Mouse (Mus musculus) cerebellum, postnatal 25 days (tissue): Measurements from ENCODE around the gene Hagh.

Source experiments
- DNase-seq, 2 experiments: peaks; one replicate each; pipeline ENCODE4 v3.0.0; 2021; ENCODE audit warnings: mixed read lengths in 2 of 2

Hagh gene

DNA sequence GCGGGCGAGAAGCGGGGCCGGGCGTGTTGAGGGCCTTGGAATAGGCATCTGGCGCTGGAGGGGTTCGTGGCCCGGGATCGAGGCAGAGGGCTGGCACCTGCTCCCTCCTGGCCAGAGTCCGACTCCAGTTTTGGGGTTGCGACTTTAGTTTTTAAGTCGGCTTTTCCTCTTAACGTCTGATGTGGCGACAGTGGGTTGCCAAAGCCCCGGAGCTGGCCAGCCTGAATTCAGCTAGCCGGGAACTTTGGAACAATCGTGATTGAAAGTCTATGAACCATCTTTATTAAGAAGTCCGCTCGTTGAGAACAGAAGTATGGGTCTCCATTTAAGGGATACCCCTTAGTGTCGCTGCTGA is 10.8 kb downstream of the Hagh start:
- no peak for DNase-seq

DNA sequence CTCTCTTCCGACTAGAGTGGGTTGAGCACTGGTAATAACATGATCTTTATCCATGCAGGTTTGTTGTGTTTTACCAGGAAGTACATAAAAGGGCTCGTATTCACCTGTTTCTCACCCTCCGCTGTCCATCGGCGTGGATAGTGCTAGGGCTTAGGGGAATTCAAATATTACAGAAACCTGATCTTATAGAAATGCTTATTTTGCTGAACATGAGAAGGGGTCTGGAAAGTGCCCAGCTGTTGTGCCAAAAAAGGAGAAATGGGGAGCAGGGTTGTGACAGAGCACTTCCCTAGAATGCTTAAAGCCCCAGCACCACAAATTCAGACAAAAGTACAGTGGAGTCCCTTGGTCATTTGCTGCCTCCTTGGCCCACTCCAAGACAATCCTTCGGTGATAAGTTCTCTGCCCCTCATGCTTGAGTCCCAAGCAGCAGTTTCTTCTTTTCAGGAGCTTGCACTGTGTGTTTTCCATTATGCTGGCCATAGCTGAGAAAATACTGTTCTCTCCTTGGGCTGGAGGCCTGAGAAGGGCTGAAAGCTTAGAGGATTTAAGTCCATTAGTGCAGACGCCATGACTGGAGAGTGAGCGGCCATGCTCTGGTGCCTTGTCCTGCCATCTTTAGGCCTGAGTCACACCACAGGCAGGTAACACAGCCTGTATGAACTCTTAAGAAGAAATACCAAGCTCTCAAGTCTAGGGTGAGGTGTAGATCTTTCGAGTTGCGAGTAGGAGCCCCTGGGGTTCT is 11.6 kb downstream of the Hagh start:
- no peak for DNase-seq

DNA sequence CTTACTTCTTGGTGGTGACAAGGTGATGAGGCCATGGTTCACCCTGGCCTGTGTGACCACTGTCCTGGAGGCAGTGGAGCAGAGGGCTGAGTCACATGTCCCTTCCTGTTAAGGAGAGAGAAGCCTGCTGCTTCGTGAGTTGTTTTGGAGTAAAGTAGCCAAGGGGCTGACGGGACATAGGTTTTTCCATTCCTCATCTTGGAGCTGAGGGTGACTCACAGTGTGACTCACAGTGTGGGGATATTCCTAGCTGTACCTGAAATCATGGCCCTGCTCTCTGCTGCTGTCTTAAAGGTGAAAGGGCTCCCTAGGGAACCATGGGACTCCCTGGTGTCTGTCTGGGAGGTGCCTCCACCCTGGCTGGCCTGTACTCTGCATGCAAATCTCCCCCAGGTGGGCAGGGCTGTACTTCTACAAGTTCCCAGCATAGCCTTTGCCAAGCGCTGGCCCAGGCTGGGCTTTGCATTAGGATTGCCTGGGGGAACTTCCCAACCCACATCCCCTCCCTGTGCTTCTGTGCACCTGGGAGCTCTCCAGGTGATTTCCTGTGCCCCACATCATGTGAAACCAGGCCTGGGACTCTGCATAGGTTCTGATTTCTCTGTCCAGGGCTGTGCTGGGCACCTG is 16.0 kb downstream of the Hagh start:
- no peak for DNase-seq

DNA sequence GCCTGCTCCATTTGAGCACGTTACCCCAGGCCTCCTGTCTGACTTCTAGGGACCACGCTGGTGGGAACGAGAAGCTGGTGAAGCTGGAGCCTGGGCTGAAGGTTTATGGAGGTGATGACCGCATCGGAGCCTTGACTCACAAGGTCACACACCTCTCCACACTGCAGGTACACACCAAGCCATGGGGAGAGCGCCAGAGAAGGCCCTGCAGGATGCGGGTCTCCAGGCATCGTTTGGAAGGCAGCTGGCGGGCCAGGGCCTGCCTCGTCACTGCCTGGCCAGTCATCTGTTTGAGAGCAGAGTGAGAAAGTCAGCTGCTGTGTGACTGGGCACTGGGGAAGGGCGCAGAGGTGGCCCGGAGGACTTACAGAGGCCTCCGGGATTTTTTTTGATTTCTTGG is 16.6 kb downstream of the Hagh start:
- no peak for DNase-seq

DNA sequence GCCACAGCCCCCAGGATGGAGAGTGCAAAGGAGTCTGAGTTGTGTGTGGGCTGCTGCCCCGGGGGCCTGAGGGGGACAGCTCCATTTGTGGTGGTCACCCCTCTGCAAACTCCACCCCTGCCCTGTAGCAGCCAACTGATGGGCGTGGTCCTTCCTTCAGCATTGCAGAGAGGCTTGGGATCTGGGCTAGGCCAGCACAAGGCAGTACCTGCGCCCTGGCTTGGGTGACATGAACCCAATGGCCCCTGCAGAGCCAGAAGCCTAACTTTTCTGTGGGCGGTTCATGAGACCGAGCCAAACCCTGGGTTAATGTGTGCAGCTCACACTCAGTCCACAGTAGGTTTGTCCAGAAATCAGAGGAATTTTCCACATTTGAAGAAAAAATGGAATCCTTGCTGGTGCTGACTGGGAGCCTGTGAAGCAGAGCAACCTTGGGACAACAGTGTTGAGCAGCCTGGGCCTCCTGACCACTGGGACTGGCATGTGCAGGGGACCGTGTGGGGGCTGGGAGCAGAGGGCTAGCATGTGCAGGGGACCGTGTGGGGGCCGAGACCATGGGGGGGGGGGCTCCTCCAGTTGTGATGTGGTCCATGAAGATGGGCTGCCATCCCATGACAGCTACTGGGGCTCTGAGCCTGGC is 18.0 kb downstream of the Hagh start:
- no peak for DNase-seq

DNA sequence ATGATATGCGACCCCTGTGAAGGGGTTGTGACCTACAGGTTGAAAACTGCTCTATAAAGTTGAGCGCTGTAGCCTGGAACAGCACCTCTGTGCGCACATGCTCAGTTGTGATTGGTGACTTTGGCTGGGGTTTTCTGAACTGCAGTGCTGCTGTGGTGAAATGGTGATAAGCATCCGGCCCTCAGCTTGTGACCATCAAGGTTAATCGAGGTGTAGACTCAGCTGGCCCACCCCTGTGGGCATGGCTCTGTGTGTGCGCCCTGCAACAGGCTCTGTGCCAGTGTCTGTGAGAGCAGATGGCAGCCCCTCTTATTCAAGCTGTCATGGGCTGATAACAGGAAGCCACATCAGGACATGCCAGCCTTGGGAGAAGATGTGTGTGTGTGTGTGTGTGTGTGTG is 19.0 kb downstream of the Hagh start:
- DNase-seq: peak; percentile 48 to 60

DNA sequence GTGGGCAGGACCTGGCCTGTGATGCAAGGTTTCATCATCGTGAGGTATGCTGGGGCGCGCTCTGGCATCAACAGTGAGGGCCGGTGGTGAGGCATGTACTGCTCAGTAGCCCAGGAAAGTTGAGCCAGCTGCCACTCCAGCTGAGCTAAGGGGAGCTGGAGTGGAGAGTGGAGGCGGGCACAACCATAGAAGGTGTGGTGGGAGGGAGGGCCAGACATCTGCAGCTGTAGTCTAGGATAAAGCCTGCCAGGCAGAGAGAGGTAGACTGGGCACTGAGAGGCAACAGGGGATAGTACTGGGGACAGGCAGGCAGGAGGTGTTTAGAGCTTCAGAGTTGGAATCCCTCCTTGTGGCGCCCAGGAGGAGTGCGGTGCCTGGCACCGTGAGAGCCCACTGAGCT is 20.1 kb downstream of the Hagh start:
- DNase-seq: no peak

DNA sequence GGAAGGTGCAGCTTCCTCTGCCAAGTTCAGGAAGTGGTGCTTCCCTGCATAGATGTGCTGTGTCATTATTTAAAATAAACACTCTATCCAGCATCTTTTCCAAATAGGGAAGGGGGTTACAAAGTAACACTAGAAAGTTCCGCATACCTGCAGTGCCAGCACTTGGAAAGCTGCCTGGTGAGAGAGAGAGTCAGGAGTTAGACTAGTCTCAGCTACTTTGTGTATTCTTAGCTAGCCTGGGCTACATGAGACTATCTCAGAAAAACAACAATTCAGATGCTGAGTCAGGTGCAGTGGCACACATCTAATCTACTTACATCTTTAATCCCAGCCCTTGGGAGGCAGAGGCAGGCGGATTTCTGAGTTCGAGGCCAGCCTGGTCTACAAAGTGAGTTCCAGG is 21.8 kb downstream of the Hagh start:
- DNase-seq: no peak

DNA sequence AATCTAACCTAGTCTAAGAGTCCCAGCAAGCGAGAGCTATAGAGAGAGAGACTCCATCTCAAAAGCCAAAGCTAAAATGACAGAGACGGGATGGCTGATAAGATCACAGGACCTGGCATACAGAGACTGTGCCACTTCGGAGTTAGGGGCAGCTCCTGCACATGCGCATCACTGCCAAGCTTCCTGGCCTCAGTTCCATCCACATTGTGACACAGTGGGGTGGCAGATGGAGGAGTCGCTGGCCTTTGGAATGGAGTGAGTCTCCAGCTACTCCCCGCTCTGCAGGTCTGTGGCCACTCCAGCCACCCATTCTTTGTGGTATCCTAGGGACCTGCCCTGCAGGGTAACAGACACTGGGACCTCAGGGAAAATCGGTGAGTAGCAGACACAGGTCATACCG is 25.8 kb downstream of the Hagh start, which contains the start of gene Igfals:
Gene Igfals, plus strand, starts transcription at position 222 of the 400 bp plus-strand sequence.
- DNase-seq: peak; percentile 90 to 92

DNA sequence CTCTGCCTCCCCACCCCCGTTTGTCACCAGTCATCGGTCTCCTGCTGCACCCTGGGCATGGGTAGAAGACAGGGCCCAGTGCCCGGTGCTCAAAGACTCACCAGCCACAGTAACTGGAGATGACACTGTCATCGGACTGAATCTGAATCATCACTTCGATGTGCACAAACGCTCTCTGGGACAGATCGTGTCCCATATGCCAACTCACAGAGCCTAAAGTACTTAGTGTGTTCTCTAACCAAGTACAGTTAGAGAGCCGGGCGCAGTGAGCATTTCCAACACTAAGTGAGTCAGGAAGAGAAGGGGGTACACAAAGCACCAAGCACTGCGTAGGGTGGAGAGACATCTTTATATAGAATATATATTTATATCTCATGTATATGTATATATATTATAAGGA is 28.0 kb downstream of the Hagh start:
- DNase-seq: no peak

DNA sequence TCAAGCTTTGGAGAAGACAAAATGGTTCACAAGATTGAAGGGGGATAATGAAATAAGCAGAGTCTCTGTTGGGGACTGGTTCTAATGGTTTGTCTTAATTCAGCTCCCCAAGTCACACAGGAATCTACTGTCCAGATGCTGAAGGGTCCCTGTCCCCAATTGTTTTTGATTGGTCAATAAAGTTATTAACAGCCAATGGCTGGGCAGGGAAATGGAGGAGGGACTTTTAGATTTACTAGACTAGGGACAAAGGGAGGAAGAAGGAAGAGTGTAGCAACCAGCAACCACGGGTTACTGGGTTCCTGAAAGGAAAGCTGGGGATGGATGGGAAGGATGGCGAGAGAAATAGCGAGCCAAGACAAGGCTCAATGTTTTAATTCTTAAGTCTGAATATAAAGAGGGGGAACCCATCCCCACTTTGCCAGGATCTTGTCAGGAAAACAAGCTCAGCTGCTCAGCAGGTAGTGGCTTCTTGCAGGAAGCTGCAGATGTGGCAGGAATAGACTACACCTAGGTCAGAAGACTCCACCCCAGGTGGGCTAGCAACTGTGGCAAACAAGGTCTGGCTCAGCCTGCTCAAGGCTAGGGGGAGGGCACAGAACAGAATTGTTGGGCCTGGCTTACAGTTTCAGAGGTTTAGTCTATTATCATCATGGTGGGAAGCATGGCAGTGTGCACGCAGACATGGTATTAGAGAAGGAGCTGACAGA is 33.9 kb downstream of the Hagh start:
- DNase-seq: no peak

DNA sequence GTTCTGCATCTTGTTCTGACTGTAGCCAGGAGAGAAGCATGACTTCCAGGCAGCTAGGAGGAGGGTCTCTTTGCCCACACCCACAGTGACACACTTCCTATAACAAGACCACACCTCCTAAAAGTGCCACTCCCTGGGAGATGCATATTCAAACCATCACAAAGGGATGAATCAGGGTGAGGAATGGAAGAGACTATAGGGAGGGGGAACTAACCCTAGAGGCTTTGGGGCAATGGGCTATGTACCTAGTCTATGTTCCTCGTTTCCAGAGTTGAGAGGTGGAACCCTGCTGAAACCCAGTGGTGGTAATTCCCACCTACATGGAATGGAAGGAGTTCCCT is 34.4 kb downstream of the Hagh start:
- no peak for DNase-seq

DNA sequence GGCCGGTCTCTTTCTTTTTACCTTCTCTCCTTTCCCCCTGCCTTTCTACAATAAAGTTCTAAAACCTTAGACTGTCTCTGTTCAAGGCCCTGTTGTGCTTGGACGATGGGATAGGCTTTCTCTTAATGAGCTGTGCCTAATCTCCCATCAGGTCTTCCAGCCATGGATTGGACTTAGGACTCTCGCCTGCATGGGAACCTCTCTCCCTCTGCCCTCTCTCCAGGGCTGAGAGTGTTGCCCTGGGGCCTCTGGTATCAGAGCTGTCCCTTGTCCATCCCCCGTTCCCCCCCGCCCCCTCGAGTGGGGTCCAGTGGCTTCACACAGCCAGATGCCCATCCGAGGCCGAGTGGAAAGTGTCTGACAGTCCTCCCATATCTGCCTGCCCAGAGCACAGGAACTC is 35.0 kb downstream of the Hagh start:
- peak in 1 of 2 experiments; percentile 2 for DNase-seq

DNA sequence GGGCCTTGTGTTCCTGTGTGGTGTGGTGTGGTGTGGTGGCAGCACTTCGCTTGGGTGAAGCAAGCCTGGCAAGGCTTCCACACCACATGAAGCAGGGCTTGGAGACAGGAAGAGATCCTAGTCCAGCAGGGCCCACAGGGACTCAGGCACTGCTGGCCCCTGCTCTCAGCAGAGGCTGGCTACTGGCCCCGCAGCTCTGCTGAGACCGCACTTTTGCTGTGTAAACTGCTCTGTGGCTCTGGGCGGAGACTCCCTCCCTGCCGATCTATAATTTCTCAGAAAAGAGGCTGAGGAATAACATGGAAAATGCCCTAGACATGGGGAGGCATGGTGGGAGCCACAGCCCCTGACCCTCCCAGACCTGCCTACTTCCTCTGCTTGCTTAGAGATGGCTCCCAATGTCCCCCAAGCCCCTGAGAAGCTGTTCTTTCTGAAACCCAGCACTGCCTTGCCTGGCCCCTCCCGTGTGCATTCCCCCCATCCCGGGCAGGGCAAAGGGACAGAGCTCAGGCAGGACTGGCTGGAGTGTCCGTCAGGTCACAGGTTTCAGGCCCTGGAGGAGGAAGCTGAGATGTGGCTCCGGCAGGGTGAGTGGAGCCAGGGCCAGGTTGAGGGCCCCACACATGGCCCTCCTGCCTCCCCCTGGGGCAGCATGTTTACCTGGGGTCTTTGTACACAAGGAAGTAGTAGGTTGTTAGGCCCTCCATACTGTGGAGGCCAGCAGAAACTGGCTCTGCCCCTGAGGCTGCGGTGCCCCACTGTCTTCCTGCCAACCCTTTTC is 37.6 kb downstream of the Hagh start:
- peak in 1 of 2 experiments; percentile 14 for DNase-seq

DNA sequence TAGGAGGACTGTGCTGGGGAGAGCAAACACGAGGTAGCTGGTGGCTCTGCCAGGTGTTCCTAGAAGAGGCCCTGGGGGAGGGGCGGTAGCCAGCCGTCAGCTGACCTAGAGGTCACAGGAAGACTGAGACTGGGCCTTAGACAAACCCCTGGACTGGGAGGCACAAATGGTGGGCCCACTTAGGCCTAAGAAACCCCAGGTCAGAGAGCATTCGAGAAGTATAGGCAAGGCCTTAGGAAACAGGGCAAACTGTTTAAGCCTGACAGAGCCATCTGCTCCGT is 38.1 kb downstream of the Hagh start:
- peak in 1 of 2 experiments; percentile 28 for DNase-seq

DNA sequence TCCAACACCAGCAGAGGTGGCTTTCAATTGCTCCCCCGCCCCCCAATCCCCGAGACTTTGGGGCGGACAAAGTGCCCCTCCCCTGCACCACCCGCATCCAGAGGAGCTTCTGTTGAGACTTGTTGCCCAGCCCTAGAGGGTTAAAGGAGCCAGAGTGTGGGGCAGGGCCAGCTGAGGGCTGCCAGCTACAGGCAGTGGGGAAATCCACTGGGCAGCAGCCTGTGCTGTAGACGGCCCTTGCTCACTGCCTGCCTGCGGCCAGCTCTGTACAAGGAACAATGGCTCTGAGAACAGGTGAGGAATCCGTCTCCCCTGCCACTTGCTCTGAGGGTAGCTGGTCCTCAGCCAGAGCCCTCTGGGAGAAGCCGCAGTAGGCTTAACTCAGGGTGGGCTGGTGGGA is 38.6 kb downstream of the Hagh start:
- DNase-seq: peak in 1 of 2 experiments; percentile 3

DNA sequence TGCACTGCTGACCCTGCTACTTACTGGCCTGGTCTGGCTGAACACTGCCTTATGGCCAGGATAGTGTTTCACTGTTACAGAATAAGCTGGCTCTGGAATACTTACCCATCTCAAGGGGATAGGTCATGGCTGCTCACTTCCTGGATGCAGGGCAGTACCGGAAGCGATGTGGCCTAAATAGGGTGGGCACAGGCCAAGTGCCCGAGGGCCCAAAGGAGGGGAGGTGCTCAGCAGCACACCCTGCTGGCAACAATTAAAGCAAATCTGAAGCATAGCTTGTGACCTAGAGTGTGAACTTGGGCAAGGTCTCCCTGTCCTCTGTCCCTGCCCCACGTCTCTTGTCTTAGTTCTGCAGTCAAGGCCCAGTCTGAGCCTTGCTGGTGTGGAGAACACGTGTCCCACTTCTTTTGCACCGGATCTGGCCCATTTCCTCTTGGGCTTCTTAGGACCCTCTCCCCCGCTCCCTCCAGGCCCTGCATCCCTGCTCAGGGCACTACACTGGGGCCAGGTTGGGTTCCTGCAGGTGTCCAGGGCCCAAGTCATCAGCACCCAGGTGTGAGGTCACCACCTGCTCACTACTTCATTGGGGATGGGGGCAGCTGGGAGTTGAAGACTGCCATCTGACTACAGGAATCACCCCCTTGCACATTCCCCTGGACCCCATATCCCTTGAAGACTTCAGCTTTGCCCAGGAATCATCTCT is 41.9 kb downstream of the Hagh start:
- peak in 1 of 2 experiments; percentile 52 for DNase-seq

DNA sequence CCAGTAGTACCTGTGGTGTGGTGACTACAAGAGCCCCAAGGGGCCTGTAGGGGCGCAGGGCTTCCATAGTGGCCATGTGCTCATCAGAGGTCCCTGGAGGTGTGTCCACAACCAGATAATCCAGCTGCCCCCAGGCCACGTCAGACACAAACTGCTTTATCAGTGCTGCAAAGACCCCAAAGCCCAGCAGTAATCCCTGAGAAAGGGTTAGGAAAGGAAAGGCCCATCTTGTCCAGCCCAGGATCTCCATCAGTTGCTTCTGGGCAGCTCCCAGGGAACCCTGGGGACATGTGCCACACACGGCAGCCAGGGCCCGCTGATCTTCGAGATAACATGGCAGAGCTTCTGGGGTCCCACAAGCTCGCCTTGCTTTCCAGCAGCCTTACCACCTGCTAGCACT is 44.4 kb downstream of the Hagh start:
- DNase-seq: no peak

DNA sequence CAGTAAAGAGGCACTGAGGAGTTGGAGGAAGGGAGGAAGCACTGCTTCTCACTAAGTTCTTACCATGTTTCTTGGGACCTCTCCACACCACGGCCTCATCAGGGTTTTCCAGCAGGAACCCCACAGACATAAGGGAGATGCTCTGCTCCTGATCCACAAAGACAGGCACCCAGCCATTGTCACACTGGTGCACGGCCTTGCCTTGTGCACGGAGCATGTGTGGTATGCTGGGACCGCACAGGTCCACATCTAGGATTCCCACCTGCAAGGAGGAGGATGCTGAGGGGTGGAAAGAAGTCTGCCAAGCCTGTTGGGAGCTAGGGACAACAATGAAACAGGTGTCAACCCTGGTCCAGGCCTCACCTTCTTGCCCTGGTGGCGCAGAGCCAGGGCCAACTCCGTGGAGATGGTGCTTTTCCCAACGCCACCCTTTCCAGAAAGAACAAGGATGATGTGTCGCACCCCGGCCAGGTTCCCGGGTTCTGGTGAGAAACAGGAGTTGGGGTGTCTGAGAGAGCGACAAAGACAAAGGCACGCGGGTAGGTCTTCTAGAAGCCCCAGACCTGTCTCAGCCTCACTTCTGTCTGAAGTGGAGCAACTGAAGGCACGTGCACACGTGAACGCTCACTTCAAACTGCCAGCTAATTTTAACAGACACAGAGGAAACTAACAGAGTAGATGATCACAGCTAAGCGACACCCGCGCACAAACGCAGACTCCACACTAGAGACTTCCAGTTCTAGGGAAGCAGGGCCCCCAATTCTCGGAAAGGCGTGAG is 45.6 kb downstream of the Hagh start:
- peak; percentile 32 to 53 for DNase-seq

DNA sequence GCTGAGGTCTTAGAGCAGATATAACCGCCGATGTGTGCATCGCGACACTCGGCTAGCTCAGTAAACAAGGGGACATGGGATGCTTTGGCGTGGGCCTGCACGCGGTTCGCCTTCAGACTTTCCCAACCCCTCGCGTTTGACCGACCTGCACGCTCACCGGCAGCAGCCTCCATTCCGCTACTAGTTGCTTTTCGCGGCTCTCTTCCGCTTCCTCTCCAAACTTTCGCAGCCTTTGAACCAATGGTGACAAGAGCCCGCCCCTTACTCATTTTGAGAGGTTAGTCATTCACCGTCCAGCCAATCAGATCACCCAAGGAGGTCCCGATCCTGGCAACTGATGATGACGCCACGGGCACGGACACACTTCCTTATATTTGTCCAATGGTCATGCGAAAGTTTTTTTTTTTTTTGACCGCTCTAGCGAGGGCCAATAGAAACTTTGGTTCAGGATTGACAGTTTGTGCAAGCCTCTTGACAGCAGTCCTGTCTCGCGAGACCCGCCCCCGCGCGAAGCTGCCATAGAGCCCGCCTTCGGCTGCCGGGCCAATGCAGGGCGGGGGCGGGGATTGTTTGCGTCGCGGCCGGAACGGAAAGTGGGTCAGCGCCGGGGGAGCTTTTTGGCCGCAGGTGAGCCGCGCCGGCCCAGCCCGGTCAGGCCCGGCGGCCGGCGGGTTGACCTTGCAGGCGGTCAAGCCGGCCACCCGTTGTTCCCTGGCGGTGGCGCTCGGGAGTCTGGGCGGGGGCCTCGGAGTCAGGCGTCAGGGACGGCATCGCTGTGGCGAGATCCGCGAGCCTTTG is 46.4 kb downstream of the Hagh start, which contains the start of the genes Nubp2 and Spsb3:
Gene Nubp2, minus strand, starts transcription at position 216 of the 798 bp plus-strand sequence.
Gene Spsb3, plus strand, starts transcription at position 510 of the 798 bp plus-strand sequence.
- DNase-seq: peak; percentile 98 to 99

DNA sequence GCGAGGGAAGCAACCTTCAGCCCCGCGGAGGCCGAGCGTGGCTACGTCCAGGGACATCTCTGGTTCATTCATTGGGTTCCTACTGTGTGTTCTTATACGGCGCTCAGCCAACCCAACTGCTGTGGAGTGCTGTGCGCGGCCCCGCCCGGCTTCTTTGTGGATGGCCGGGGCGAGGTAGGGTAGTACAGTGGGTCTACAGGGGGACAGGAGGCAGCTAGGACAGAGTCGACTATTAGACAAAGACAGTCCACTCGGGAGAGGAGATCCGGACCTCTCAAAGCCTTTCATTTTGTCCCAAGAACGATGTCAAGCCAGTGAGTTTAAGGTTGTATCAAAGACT is 47.0 kb downstream of the Hagh start:
- DNase-seq: no peak
